Mouse (Mus musculus): ENCODE results near the gene Olfr585.

Olfr585 gene

GRCm38 (mm10) chr7:103097420-103097819 is at the start of gene Olfr585:
Gene Olfr585, plus strand, starts transcription at chr7:103097720.
- no peak for DNase-seq (ENCODE audit: low spot score)

GRCm38 (mm10) chr7:103051000-103051399 is 46.5 kb upstream of the Olfr585 start, which contains the start of gene Olfr583:
Gene Olfr583, plus strand, starts transcription at chr7:103051300.
- DNase-seq (ENCODE audit: low spot score) = no peak

- no peak for DNase-seq (ENCODE audit: low spot score)
Measured at GRCm38 (mm10) chr7:103081585-103081984, 15.9 kb upstream of the Olfr585 start, which contains the start of gene Olfr584. Gene Olfr584, plus strand, starts transcription at chr7:103081885.

- DNase-seq (ENCODE audit: low spot score) = no peak
Measured at GRCm38 (mm10) chr7:103119406-103119805, 21.9 kb downstream of the Olfr585 start.

- no peak for DNase-seq (ENCODE audit: low spot score)
Measured at GRCm38 (mm10) chr7:103125538-103125937, 28.0 kb downstream of the Olfr585 start, which contains the start of gene Olfr586. Gene Olfr586, minus strand, starts transcription at chr7:103125638.

- DNase-seq (ENCODE audit: low spot score) = no peak
Measured at GRCm38 (mm10) chr7:103140579-103140978, 43.1 kb downstream of the Olfr585 start, which contains the start of gene Olfr588-ps1. Gene Olfr588-ps1, plus strand, starts transcription at chr7:103140879.
